Mouse (Mus musculus): Measurements from ENCODE around the gene Folr2.
A peak's percentile ranks its signal among the peaks of the same experiment; 100 is the strongest.

Folr2 gene

DNA sequence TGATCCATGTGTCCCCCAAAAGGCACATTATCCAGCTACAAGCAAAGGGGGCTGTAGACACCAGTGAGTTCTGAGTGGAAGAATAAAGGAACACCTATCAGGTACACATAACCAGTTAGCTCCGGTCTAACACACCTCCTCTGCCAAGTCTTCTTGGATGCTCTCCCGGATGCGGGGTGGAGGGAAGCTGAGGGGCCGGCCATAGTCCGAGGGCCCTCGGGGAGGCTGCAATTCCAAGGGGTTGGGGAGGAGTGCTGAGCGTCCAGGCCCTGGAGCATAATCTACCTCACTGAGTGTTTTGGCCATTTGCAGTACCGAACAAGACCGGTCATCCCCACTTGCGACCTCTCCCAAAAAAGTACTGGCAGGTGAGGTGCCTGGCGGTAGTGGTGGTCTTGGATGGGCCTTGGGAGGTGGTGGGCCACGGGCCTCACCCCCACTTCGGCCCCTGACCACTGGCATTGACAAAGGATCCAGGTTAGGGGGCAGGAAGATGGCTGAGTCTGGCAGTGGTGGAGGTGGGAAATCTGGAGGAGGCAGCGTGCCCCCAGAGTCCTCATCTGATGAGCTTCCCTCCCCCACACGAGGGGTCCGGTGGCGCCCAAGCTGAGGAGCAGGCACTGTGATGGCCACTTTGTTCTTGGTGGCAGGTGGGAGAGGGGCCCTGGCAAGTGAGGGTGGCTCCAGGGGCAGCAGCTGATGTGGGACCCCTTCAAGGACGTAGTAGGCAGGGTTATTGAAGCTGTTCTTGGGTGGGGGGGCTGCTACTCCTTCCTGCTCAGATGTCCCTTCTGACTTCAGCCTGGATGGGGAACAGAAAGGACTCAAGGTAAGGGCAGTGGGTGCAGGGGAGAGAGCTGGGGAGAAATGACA lies 33.0 kb downstream of the Folr2 start:
- DNase-seq (ENCODE audit: low spot score): peak; percentile 56

DNA sequence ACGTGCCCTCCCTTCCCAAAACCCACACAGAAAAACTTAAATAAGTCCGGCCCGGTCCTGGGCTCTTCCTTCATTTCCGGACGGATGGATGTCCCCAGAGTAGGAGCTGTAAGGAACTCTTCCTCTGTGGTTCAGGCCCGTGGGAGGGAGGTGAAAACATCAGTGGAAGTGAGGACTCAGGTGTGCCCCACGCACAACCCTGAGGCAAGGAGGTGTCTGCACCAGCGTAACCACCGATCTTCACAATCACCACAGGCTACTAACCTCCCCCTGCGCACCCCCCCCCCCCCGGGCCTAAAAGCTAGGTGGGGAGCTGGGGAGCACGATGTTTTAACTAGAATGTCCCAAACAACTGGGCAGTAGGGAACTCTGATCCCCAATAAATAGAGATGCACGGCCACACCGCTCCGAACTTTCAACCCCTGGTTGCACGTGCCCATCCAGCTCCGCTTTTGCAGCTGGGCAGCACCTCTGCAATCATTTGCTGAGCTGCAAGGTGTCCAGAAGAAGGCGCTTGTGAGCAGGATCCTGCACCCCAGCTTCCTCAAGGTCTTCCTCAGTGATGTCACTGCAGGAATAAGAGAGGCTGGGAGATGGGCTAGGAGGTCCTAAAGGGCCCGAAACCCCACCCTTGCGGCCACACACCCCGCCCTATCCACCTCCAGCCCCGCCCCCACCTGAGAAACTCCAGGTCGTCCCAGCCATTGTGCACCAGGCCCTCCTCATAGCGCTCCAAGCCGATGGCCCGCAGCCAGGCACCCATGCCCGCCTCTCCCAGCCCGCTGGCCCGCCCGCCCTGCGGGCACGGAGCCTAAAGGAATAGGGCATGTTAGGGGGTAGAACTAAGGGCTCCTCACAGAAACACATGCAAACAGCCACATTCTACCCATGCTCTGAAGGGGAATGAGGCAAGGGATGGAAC lies 33.9 kb downstream of the Folr2 start:
- DNase-seq (ENCODE audit: low spot score): peak; percentile 72

DNA sequence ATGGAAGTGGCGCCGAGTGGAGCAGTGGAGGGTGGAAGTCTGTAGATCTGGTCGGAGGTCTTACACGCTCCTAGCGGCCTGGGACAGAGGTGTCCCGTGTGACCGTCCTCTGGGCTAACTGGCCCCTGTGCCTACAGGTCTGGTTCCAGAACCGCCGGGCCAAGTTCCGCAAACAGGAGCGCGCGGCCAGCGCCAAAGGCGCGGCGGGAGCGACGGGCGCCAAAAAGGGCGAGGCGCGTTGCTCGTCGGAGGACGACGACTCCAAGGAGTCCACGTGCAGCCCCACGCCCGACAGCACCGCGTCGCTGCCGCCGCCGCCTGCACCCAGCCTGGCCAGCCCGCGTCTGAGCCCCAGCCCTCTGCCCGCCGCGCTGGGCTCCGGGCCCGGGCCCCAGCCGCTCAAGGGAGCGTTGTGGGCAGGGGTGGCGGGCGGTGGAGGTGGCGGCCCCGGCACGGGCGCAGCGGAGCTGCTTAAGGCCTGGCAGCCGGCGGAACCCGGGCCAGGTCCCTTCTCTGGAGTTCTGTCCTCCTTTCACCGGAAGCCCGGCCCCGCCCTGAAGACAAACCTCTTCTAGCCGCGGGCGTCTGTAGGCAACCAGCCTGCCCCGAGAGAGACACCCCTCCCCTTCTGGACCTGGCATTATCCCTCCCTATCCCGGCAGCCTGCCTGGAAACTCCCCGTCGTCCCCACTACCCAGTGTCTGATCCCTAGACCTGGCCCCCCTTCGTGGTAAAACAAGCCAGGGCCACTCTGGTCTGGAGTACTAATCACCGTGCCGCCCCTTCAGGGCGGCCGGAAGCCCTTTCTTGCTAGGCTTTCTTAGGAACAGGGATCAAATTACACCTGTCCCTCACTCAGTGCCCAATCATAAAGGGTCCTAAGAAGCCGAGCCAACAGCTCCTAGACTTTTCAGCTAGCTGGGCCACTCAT lies 35.2 kb downstream of the Folr2 start:
- DNase-seq (ENCODE audit: low spot score): peak; percentile 73

GRCm38 (mm10) chr7:101820295-101821030 lies 36.5 kb downstream of the Folr2 start:
- DNase-seq (ENCODE audit: low spot score): peak; percentile 54

DNA sequence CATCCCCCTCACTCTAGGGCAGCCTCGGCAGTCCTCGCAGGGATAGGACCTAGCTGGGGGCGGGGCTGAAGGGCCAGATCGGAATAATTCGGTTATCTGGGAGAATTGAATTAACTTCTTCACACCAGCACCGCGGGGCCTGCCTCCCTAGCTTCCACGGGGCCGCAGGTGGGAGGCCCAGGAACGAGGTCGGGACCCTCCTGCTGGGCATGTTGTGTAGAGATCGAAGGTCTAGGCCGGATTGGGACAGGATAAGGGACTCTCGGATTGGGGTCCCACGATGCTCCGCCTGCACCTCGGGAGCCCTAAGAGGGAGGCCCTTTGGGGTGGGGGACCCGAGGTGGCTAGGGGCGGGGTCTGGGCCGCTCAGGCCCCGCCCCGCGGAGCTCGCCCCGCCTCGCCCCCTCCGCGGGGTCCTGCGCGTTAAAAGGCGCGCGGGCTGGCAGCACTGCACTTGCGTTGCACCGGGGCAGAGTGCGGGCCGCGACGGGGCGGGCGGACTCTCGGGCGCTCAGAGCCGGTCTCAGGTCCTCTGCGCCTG lies 39.1 kb downstream of the Folr2 start, which contains the start of gene Phox2a:
TSS of gene Phox2a (plus strand) at position 453 of the 541 bp plus-strand sequence.
- DNase-seq (ENCODE audit: low spot score): no peak
